Mouse (Mus musculus): ENCODE data around the gene Cd44.

The Cd44 gene

DNA sequence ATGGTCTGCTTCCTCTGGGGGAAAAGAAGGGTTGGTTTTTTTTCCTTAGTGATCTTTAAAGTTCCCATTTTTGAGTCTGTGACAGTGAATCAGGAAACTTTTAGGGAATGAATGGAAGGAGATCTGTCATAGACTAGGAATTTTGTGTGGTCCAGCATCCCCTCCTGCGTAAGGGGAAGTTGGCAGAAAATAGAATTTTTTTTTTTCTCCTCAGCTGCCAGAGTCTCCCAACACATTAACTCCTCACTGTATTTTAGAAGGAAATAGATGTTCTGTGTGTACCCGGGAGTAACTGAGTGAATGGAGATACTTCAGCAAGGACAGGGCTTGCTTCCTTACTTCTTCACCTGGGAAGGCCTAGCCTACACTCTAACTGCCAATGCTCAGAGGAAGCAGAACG lies 2.9 kb downstream of the Cd44 start:
- H3K27me3 ChIP-seq (ENCODE audit: control insufficient read depth, insufficient read depth, low read length, poor library complexity, severe bottlenecking) = no peaks in the 10 kb centered on the region
- H3K36me3 ChIP-seq (ENCODE audit: control insufficient read depth, insufficient read depth, low read length, poor library complexity, severe bottlenecking) = no peaks in the 10 kb centered on the region
- peak; percentile 11 for DNase-seq (ENCODE audit: low read depth, low spot score)

DNA sequence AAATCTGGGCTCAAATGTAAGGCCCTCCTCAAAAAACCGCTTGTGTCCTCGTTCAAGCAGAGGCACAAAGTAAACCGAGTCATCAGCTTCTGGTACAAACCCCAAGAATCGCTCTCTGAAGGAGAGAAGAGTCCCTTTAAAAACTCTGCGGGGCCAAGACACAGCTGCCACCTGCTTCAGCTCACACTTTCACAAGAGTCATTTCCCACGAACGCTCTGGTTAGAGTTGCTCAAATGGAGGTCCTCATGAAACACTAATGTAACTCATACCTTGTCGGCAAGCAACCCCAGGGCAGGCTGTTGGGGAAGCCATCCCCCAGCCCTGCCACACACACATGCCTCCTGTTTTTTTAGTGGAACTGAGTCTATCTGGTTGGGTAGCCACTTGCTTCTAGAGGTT lies 5.3 kb downstream of the Cd44 start:
- H3K36me3 ChIP-seq (ENCODE audit: control insufficient read depth, insufficient read depth, low read length, poor library complexity, severe bottlenecking) = no peaks in the 10 kb centered on the region
- no peak for DNase-seq (ENCODE audit: low read depth, low spot score)
- no peaks in the 10 kb centered on the region for H3K27me3 ChIP-seq (ENCODE audit: control insufficient read depth, insufficient read depth, low read length, poor library complexity, severe bottlenecking)

DNA sequence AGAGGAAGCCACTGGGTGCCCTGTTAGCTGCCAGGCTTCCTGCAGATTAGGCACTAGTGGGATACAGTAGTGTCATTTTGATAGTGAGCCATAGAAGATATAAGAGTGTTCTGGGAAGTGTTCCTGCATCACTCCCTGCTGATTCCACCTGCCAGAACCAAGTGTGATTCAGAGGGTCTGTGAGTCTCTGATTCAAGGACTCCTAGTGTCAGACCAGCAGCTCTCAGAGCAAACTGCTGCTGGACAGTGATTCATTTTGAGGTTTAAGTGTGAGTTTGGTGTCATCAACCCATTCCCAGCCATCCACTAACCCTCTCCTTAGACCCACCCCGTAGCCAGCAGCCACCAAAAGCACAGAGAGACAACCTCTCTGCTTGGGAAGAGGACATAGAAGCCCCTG lies 6.3 kb downstream of the Cd44 start:
- Histone ChIP-seq H3K27me3 (ENCODE audit: control insufficient read depth, insufficient read depth, low read length, poor library complexity, severe bottlenecking) (no peaks in the 10 kb centered on the region), H3K36me3 (ENCODE audit: control insufficient read depth, insufficient read depth, low read length, poor library complexity, severe bottlenecking) (no peaks in the 10 kb centered on the region)
- DNase-seq (ENCODE audit: low read depth, low spot score) = no peak

DNA sequence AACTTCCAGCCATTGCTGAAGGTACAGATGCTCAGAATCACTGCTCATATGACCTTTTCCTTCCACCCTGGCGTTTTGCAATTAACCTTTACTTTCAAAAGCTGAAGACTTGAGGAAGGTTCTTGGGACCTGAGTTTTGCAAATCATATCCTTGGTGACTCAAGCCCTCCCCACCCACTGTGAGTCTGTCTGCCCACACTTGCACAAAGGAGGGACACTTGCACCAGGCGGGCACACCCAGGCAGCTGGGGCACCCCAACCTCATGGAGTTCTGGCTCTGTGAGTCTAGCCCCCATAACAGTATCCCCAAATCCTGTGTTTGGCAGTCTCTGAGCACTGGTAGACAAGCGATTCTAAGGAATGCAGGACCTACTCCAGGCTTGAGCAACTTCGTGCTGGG lies 6.7 kb downstream of the Cd44 start:
- H3K36me3 ChIP-seq (ENCODE audit: control insufficient read depth, insufficient read depth, low read length, poor library complexity, severe bottlenecking) = no peaks in the 10 kb centered on the region
- no peaks in the 10 kb centered on the region for H3K27me3 ChIP-seq (ENCODE audit: control insufficient read depth, insufficient read depth, low read length, poor library complexity, severe bottlenecking)
- no peak for DNase-seq (ENCODE audit: low read depth, low spot score)

DNA sequence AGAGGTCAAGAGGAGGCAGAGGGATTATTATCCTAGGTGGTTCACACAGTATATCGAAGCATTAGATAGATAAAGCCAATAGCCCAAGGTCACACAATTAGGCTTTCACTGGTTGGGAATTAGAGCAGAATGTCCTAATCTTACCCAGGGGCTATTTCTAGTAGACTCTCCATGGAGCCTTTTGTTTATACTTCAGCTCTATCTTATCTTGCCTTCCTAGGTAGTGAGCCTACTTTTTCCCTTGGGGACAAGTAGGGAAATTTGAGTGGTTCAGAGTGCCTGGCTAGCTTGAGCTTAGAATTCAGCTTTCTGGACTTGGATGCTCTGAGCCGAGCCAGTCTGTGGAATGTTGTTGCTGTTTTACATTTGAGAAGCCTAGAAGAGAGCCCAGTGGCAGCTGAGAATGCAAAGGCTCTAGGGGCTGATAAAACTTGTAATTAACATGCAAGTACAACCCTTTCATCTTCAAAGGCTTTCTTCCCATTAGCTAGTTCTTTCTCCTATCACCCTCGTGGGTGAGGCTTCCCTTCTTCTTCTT lies 12.7 kb downstream of the Cd44 start:
- H3K36me3 ChIP-seq (ENCODE audit: control insufficient read depth, insufficient read depth, low read length, poor library complexity, severe bottlenecking) = no peaks in the 10 kb centered on the region
- H3K27me3 ChIP-seq (ENCODE audit: control insufficient read depth, insufficient read depth, low read length, poor library complexity, severe bottlenecking) = no peaks in the 10 kb centered on the region
- no peak for DNase-seq (ENCODE audit: low read depth, low spot score)

DNA sequence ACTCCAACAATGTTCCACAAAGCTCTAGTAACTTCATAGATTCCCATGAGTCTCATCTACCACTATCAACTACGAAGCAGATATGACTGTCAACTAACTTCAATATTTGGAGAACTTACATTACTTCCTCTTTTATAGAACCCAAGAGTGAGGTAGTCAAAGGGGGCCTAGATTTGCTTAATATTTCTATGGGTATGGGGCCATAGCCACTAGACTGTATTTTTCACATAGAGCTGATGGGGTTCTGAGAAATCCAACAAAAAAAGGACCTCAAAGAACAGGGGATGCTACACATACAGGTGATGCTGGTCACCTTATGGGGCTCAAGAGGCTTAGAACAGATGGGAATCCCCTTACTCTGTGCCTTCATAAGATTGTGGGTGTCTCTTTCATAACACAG lies 14.3 kb downstream of the Cd44 start:
- no peaks in the 10 kb centered on the region for H3K27me3 ChIP-seq (ENCODE audit: control insufficient read depth, insufficient read depth, low read length, poor library complexity, severe bottlenecking)
- no peaks in the 10 kb centered on the region for H3K36me3 ChIP-seq (ENCODE audit: control insufficient read depth, insufficient read depth, low read length, poor library complexity, severe bottlenecking)
- DNase-seq (ENCODE audit: low read depth, low spot score) = peak; percentile 58

DNA sequence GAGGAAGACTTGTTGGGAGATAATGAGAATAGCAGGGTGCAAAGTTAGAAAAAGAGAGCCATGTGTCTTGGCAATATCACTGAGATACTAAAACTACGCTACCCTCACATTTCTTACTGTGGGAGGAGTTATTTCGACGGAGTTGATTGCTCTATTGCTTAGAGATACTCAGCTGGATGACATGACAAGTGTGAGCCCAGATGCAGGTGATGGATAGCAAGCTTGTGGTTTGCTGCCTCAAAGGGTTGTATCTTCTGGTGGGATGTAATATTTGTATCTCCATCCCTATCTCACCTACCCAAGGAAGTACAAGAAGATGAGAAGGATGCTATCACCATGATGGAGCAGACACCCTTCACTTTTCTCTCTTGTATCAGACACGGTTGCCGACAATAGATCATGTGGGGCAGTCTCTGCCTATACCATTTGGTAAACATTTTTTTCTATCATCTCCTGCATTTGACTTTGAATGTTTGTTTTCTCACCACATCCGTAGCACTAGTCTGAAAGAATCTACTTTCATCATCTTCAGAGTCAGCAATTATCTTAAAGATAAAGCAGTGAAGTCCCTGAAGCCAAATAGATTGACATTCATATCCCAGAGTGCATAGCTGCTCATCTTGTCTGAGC lies 15.0 kb downstream of the Cd44 start:
- no peaks in the 10 kb centered on the region for H3K27me3 ChIP-seq (ENCODE audit: control insufficient read depth, insufficient read depth, low read length, poor library complexity, severe bottlenecking)
- no peaks in the 10 kb centered on the region for H3K36me3 ChIP-seq (ENCODE audit: control insufficient read depth, insufficient read depth, low read length, poor library complexity, severe bottlenecking)
- no peak for DNase-seq (ENCODE audit: low read depth, low spot score)

DNA sequence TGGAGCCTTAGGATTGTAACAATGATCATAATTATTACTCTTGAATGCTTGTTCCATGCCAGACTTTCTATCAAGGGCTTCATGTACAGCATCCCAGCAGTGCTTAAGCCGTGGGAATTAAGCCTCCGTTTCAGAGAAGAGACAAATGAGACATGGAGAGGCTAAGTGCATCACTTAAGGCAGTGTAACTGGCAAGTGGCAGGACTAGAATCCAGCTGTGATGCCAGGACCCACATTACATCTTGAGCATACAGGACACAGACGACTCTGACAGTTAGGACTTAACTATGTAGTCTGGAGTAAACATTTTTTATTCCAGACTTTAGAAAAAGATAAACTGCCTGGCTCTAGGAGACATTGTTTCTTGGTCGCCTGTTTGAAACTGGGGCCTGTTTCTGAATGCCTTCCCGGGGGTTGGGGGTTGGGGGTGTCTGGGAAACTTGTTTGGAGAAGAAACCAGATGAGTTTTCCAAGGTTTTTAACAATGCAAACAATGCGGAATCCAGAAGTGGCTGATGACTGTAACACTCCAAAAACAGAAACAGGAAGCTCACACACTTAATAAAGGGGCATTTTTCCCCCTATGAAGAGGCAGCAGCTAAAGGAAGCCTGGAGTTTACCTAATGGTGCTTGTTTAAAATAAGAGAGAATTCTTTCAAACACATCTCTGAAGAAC lies 18.7 kb downstream of the Cd44 start:
- Histone ChIP-seq H3K36me3 (ENCODE audit: control insufficient read depth, insufficient read depth, low read length, poor library complexity, severe bottlenecking) (no peaks in the 10 kb centered on the region), H3K27me3 (ENCODE audit: control insufficient read depth, insufficient read depth, low read length, poor library complexity, severe bottlenecking) (no peaks in the 10 kb centered on the region)
- DNase-seq (ENCODE audit: low read depth, low spot score) = no peak

DNA sequence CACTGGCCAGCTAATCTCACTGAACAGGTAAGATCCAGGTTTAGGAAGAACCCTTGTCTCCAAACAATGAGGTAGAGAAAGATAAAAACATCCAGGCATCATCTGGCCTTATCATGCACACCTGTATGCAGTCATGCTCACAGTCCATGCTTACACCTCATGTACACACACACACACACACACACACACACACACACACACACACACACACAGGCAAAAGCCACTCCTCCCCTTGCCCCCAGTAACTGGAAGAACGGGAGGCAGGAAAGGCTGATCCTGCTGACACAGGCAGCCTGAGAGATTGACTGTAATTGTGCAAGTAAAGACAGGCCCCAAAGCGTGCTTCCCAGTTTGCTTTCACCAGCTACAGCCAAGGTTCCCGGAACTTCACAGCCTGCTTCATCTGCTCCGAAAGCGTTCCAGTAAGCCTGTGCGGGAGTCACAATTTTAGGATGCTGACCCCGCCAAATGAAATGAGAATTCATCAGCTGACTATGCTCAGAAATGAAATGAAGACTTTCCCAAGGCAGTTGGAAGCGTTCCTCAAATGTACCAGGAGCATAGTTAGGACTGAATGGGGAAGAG lies 19.4 kb downstream of the Cd44 start:
- no peaks in the 10 kb centered on the region for H3K36me3 ChIP-seq (ENCODE audit: control insufficient read depth, insufficient read depth, low read length, poor library complexity, severe bottlenecking)
- no peak for DNase-seq (ENCODE audit: low read depth, low spot score)
- H3K27me3 ChIP-seq (ENCODE audit: control insufficient read depth, insufficient read depth, low read length, poor library complexity, severe bottlenecking) = no peaks in the 10 kb centered on the region

DNA sequence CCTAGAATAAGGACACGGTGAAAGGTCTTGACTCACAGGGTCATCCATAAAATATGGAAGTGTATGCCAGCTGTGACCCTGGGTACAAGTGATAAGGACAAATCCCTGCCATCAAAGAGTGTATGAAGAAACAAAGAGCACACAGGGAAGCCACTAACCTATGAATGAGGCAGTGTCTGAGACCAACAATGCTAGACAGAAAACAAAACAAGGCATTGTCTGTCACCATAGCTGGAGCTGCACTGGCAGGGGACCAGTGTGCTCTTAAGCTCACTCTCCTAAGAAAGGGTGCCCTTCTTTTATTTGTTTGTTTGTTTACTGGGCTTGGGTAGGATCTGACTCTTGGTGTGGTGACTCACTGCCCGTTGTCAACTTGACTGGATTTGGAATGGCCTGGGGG lies 23.0 kb downstream of the Cd44 start:
- no peak for DNase-seq (ENCODE audit: low read depth, low spot score)
- Histone ChIP-seq H3K36me3 (ENCODE audit: control insufficient read depth, insufficient read depth, low read length, poor library complexity, severe bottlenecking) (no peaks in the 10 kb centered on the region), H3K27me3 (ENCODE audit: control insufficient read depth, insufficient read depth, low read length, poor library complexity, severe bottlenecking) (no peaks in the 10 kb centered on the region)

DNA sequence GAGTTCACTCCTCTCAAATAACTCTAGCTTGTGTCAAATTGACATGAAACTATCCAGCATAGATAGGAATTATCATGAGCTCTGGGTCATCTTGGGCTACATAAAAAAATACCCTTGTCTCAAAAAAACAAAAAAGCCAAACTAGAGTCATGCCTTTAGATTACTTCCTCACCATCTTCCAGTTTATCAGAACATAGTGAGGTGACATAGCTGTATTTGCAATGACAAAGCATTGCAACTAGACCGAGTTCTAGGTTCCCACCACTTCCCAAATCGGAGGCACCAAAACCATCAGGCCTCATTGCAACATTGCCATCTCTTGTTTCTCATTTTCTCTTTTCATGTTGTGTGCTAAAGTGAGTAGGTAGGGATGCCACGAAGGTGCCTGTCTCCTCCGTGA lies 24.0 kb downstream of the Cd44 start:
- Histone ChIP-seq H3K27me3 (ENCODE audit: control insufficient read depth, insufficient read depth, low read length, poor library complexity, severe bottlenecking) (no peaks in the 10 kb centered on the region), H3K36me3 (ENCODE audit: control insufficient read depth, insufficient read depth, low read length, poor library complexity, severe bottlenecking) (no peaks in the 10 kb centered on the region)
- DNase-seq (ENCODE audit: low read depth, low spot score) = no peak

DNA sequence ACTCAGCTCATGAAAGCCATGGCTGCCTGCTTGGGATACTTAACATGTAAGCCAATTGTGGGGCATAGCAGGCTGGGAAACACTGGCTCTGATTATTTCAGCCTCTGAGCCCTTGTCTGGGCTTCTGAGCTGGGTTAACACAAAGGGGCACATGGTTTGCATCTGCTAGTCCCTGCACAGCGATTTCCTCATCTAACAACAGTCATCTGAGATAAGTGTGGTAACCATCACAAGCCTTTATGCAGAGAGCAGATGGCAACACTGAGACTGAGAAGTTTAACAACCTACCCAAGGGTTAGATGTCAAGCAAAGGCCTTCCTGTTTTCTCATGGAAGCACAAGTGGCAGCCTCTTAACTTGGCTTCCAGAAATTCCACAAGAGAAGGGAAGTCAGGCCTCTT lies 25.3 kb downstream of the Cd44 start:
- H3K27me3 ChIP-seq (ENCODE audit: control insufficient read depth, insufficient read depth, low read length, poor library complexity, severe bottlenecking) = no peaks in the 10 kb centered on the region
- DNase-seq (ENCODE audit: low read depth, low spot score) = no peak
- no peaks in the 10 kb centered on the region for H3K36me3 ChIP-seq (ENCODE audit: control insufficient read depth, insufficient read depth, low read length, poor library complexity, severe bottlenecking)

DNA sequence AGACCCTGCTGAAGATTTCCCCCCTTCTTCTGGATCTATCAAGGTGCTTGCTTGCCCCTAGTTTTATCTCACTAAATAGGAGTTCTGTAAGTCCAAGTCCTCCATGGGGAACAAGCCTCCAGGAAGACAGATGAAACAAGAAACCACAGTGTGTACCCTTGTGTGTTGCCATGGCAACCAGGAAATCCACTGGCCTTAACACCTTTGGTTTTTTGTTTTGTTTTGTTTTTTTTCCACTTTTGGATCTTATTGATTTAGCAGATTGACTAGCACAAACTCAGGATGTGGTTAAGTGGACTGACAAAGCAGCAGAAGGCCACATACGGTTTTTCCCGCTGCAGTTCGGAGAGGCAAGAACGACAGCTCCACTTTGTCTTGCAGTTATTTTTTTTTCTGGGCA lies 27.6 kb downstream of the Cd44 start:
- peak; percentile 74 for DNase-seq (ENCODE audit: low read depth, low spot score)
- no peaks in the 10 kb centered on the region for H3K27me3 ChIP-seq (ENCODE audit: control insufficient read depth, insufficient read depth, low read length, poor library complexity, severe bottlenecking)
- no peaks in the 10 kb centered on the region for H3K36me3 ChIP-seq (ENCODE audit: control insufficient read depth, insufficient read depth, low read length, poor library complexity, severe bottlenecking)

DNA sequence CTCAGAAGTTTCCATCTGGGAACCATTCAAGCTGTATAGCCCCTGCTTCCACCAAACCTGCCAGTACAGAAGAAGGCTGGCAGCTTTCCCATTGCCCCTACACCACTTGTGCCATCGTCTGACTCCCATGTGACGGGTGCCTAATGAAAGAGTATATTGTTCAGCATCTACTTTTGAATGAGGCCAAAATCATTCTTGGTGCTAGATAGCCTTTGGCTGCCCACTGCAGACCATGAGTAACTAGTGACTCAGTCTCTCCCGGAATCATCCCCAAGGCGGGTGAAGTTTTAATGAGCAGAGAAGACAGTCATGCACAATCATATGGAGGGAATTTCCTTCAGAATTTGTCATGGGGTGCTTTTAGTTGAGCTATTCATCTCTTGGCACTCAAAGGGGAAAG lies 28.3 kb downstream of the Cd44 start:
- H3K27me3 ChIP-seq (ENCODE audit: control insufficient read depth, insufficient read depth, low read length, poor library complexity, severe bottlenecking) = no peaks in the 10 kb centered on the region
- no peaks in the 10 kb centered on the region for H3K36me3 ChIP-seq (ENCODE audit: control insufficient read depth, insufficient read depth, low read length, poor library complexity, severe bottlenecking)
- no peak for DNase-seq (ENCODE audit: low read depth, low spot score)

DNA sequence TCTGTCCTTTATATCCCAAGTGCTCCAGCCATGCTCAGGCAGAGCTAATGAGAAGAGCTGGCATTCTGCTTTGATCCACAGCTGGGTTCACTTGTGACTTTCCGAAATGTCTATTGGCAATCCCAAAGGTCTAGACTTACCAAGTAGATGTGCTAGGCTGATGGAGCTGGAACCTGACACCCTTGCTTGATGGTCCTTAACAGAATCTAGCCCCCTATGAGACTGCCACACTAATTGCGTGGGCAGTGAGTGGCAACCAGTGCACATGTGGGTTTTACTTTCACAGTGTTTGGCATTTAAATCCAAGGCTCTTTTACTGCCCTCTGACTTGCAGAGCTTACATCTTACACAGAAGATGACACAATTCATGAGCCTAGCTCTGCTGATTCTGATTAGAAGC lies 29.0 kb downstream of the Cd44 start:
- Histone ChIP-seq H3K27me3 (ENCODE audit: control insufficient read depth, insufficient read depth, low read length, poor library complexity, severe bottlenecking) (no peaks in the 10 kb centered on the region), H3K36me3 (ENCODE audit: control insufficient read depth, insufficient read depth, low read length, poor library complexity, severe bottlenecking) (no peaks in the 10 kb centered on the region)
- no peak for DNase-seq (ENCODE audit: low read depth, low spot score)

Data from splenic B cell, adult 2 months (primary cell).